Mouse (Mus musculus) heart, embryonic 14.5 days (tissue): ENCODE results near the gene A4galt. TPM values are rescaled to one million over a fixed set of nuclear protein-coding genes. Genes with fewer than 3 reads are reported as not detected.
"Not testable (repeated sequence)": the region's sequence is repeated elsewhere in the genome, so short reads cannot be mapped to it uniquely, and the experiment has no call there.

Source experiments
- ATAC-seq: fragments of 200-750 bp; cut with Nextera tagmentation; 2 replicates; pipeline ENCODE4 v1.8.0; 2017; ENCODE audit warnings: low read depth, moderate TSS enrichment; ENCODE audit not compliant: insufficient number of reproducible peaks, insufficient read depth, low FRiP score
- H3K27ac ChIP-seq, 2 experiments: fragments of 200-500 bp in 1 of 2; fragments of 300-500 bp in 1 of 2; sonication (generic) in 1 of 2; replicated peaks in 1 of 2; 2 replicates each; pipeline ENCODE4 v1.5.1; 2012 to 2014; ENCODE audit warnings: low read depth in 2 of 2, low read length in 2 of 2, control low read depth in 1 of 2, mild to moderate bottlenecking in 1 of 2, mixed read lengths in 1 of 2; ENCODE audit not compliant: control insufficient read depth in 1 of 2, insufficient read depth in 1 of 2
- H3K27me3 ChIP-seq: fragments of 300-500 bp; sonication (generic); 2 replicates; pipeline ENCODE4 v1.6.1; 2014; ENCODE audit warnings: mild to moderate bottlenecking, low read length, control low read depth; ENCODE audit not compliant: control insufficient read depth, insufficient read depth
- H3K36me3 ChIP-seq: fragments of 300-500 bp; sonication (generic); 2 replicates; pipeline ENCODE4 v1.6.1; 2014; ENCODE audit warnings: mild to moderate bottlenecking, control low read depth, low read length, mixed read lengths; ENCODE audit not compliant: control insufficient read depth, insufficient read depth
- H3K4me1 ChIP-seq, 2 experiments: fragments of 200-500 bp in 1 of 2; fragments of 300-500 bp in 1 of 2; sonication (generic) in 1 of 2; 2 replicates each; pipeline ENCODE4 v1.6.1; 2012 to 2014; ENCODE audit warnings: low read length in 2 of 2, control low read depth in 1 of 2, mixed read lengths in 1 of 2; ENCODE audit not compliant: control insufficient read depth in 2 of 2, insufficient read depth in 2 of 2
- H3K4me2 ChIP-seq: fragments of 300-500 bp; sonication (generic); 2 replicates; pipeline ENCODE4 v1.6.1; 2014; ENCODE audit warnings: mild to moderate bottlenecking, low read length
- H3K4me3 ChIP-seq, 2 experiments: fragments of 200-500 bp in 1 of 2; fragments of 300-500 bp in 1 of 2; sonication (generic) in 1 of 2; 2 replicates each; pipeline ENCODE4 v1.5.1; 2012 to 2014; ENCODE audit warnings: low read length in 2 of 2, mild to moderate bottlenecking in 2 of 2, control low read depth in 1 of 2, low read depth in 1 of 2, moderate library complexity in 1 of 2; ENCODE audit not compliant: control insufficient read depth in 1 of 2, insufficient read depth in 1 of 2
- H3K9ac ChIP-seq: fragments of 300-500 bp; sonication (generic); 2 replicates; pipeline ENCODE4 v1.6.1; 2014; ENCODE audit warnings: mild to moderate bottlenecking, low read length
- H3K9me3 ChIP-seq: fragments of 300-500 bp; sonication (generic); 2 replicates; pipeline ENCODE4 v1.6.1; 2016; ENCODE audit warnings: low read length, control low read depth; ENCODE audit not compliant: control insufficient read depth
- WGBS: fragments of 180-500 bp; shearing (Covaris S2); extraction: QIAGEN DNeasy Blood & Tissue Kit; methylation state at CpG from one replicate; pipeline ENCODE4 v1.1.7; 2014; 5-methylcytosine and 5-hydroxymethylcytosine counted together
- polyA plus RNA-seq: library from polyadenylated mRNA; unstranded; fragments of >200 nt; fragmentation: Nextera tagmentation; extraction: Ambion mirVana; gene quantifications from 2 replicates; pipeline ENCODE4 v1.2.1, GENCODE M21; 2014

A4galt gene
- polyA plus RNA-seq, 1 experiment from 2014 or later, result 0.88 TPM

GRCm38 (mm10) chr15:83281303-83281702 is 29.7 kb upstream of the A4galt start:
- H3K4me3 ChIP-seq, result no peak overlapping the region
- no peak overlapping the region for H3K27ac ChIP-seq
- 59% methylated on average over 11 of the region's 11 CpGs for WGBS
- H3K27me3 ChIP-seq, result no peaks in the 10 kb centered on the region
- no peak overlapping the region for H3K4me2 ChIP-seq
- H3K9ac ChIP-seq, result no peak overlapping the region
- no peaks in the 10 kb centered on the region for H3K9me3 ChIP-seq
- no peaks in the 10 kb centered on the region for H3K36me3 ChIP-seq
- H3K4me1 ChIP-seq, result no peaks in the 10 kb centered on the region; a peak in 1 of 4 replicates
- no peak for ATAC-seq

GRCm38 (mm10) chr15:83278579-83278978 is 27.0 kb upstream of the A4galt start:
- Histone ChIP-seq H3K4me1 (no peaks in the 10 kb centered on the region; a peak in 1 of 4 replicates), H3K9ac (no peak overlapping the region), H3K9me3 (no peaks in the 10 kb centered on the region), H3K4me3 (no peak overlapping the region), H3K27me3 (no peaks in the 10 kb centered on the region), H3K4me2 (no peak overlapping the region), H3K27ac (no peak overlapping the region), H3K36me3 (no peaks in the 10 kb centered on the region)
- 78% methylated on average over 5 of the region's 5 CpGs for WGBS
- no peak for ATAC-seq

GRCm38 (mm10) chr15:83277451-83277850 is 25.9 kb upstream of the A4galt start:
- no peaks in the 10 kb centered on the region for H3K36me3 ChIP-seq
- no peak overlapping the region for H3K9ac ChIP-seq
- H3K9me3 ChIP-seq, result no peaks in the 10 kb centered on the region
- no peak overlapping the region for H3K4me2 ChIP-seq
- H3K4me3 ChIP-seq, result no peak overlapping the region
- H3K27ac ChIP-seq, result no peak overlapping the region
- no peaks in the 10 kb centered on the region; a peak in 1 of 4 replicates for H3K4me1 ChIP-seq
- no peak for ATAC-seq
- no peaks in the 10 kb centered on the region for H3K27me3 ChIP-seq
- 84% methylated on average over 4 of the region's 4 CpGs for WGBS

- H3K9me3 ChIP-seq, H3K4me3 ChIP-seq, ATAC-seq, H3K36me3 ChIP-seq, H3K27ac ChIP-seq, H3K27me3 ChIP-seq, H3K4me2 ChIP-seq, H3K4me1 ChIP-seq, H3K9ac ChIP-seq: not testable (repeated sequence)
Measured at GRCm38 (mm10) chr15:83274237-83274636, 22.7 kb upstream of the A4galt start.

GRCm38 (mm10) chr15:83273017-83273416 is 21.4 kb upstream of the A4galt start:
- WGBS, result 85% methylated on average over 2 of the region's 2 CpGs
- Histone ChIP-seq H3K9me3 (no peaks in the 10 kb centered on the region), H3K4me1 (no peaks in the 10 kb centered on the region), H3K9ac (no peak overlapping the region), H3K27ac (no peak overlapping the region), H3K27me3 (no peaks in the 10 kb centered on the region), H3K4me2 (no peak overlapping the region), H3K4me3 (no peak overlapping the region), H3K36me3 (no peaks in the 10 kb centered on the region)
- ATAC-seq, result no peak

GRCm38 (mm10) chr15:83271221-83271620 is 19.6 kb upstream of the A4galt start:
- not testable (repeated sequence) for ATAC-seq, H3K4me3 ChIP-seq, H3K9ac ChIP-seq

GRCm38 (mm10) chr15:83269985-83270384 is 18.4 kb upstream of the A4galt start:
- WGBS, result 54% methylated on average over 6 of the region's 6 CpGs
- not testable (repeated sequence) for H3K27me3 ChIP-seq, H3K36me3 ChIP-seq, H3K4me1 ChIP-seq, H3K4me3 ChIP-seq, ATAC-seq, H3K4me2 ChIP-seq, H3K9ac ChIP-seq, H3K27ac ChIP-seq, H3K9me3 ChIP-seq

More at GRCm38 (mm10) chr15:83271221-83271620, 19.6 kb upstream of the A4galt start:
- H3K4me1 ChIP-seq, H3K9me3 ChIP-seq, H3K27me3 ChIP-seq, H3K36me3 ChIP-seq, H3K4me2 ChIP-seq, H3K27ac ChIP-seq: not testable (repeated sequence)
- 31% methylated on average over 9 of the region's 9 CpGs for WGBS

GRCm38 (mm10) chr15:83268428-83268827 is 16.9 kb upstream of the A4galt start:
- not testable (repeated sequence) for ATAC-seq, H3K27ac ChIP-seq, H3K4me1 ChIP-seq, H3K4me2 ChIP-seq, H3K9me3 ChIP-seq, H3K36me3 ChIP-seq, H3K9ac ChIP-seq, H3K4me3 ChIP-seq, H3K27me3 ChIP-seq
- 42% methylated on average over 6 of the region's 7 CpGs for WGBS
